Mouse (Mus musculus): ENCODE data around the gene Ush1c.

DNA sequence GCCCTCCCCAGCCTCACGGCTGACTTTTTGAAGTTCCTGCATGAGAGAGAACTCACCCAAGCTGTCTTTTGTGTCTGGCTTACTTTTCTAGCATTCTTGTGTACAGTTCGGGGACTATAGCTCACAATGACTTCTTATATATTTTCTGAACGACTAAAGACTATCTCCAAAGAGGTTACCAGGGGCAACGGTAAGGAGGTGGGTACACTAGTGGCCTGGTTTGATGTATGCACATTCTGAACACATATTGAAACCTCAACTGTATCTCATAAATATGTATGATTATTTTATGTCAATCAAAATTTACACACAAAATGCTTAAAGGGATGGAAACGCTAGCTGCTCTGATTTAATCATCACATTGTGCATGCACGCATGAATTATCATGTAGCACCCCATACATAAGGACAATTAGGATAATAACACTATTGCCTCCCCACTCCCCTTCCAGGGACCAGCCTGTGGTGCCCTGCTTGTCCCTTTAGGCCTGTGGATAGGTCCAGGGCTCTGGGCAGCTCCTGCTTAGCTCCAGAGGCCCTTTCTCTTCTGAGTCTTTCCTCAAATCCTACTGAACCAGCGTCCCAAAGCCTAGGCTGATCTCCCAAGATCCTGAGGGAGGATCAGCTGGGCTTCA, 91.5 kb downstream of the Ush1c start:
- no peak for TF ChIP-seq POLR2A (IDR thresholded peaks at IDR 0.05; ENCODE audit: insufficient read depth, low read depth, low read length)
- no peak for TF ChIP-seq CTCF (IDR thresholded peaks at IDR 0.05; ENCODE audit: insufficient read depth, low read depth, low read length)
